Comparison of ENCODE assay signal across 13 mouse cellular contexts in the genomic region with DNA sequence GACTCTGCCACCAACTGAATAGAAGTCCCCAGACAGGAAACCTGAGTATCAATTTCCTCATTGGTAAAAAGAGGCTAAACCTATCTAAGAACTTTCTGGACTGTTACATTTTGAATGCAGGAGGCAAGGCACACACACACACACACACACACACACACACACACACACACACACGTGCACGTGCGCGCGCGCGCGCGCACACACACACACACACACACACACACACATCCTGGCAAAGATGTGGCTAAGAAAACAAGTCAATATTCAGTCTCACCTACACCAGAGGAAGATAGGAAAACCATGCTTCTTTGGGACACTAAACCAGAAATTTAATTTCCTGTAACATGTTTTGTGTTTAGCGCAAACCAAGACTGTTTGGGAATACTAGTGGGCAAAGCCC. TPM values are rescaled to one million over a fixed set of nuclear protein-coding genes. Genes with fewer than 3 reads are reported as not detected.
DNase-seq lines count a peak whose midpoint lies in the region; ATAC-seq lines count a peak whose summit lies in the region.
"Had no signal": no experiment of that assay in that cellular context is flagged by ENCODE, and none has a peak within 500 bp of the region (broad histone marks: within the 10 kb centered on the region; RNA-seq: fewer than 3 reads in every experiment).

No protein-coding gene starts in this region.

- no peak for DNase-seq in heart, adult 9 months (ENCODE audit: low spot score in 2 of 2)
- DNase-seq in liver: no peak
- DNase-seq in induced T-regulatory cell, adult 2 months (ENCODE audit: low read depth): peak; percentile 63
- DNase-seq in naive thymus-derived CD4-positive, alpha-beta T cell, adult 2 months (ENCODE audit: low read depth): peak; percentile 79
- DNase-seq in frontal cortex, postnatal 36 days (ENCODE audit: low spot score in 2 of 2): no peak
- DNase-seq in retina, embryonic 14.5 days (ENCODE audit: low spot score): no peak
- DNase-seq: adrenal gland, postnatal 25 days; cerebellum, adult 11 months; gastrocnemius, postnatal 14 days; kidney, postnatal 25 days; right cerebral cortex, postnatal 14 days had no signal

- no peak overlapping the region for H3K27ac ChIP-seq in heart, embryonic 11.5 days (ENCODE audit: low read depth, low read length)
- no peak overlapping the region for H3K27ac ChIP-seq in liver, embryonic 12.5 days

- peaks cover 13% of the 10 kb centered on the region for H3K4me1 ChIP-seq in heart, embryonic 11.5 days (ENCODE audit: control insufficient read depth, insufficient read depth, low read length)
- H3K4me1 ChIP-seq in liver, embryonic 12.5 days: peaks cover 56% of the 10 kb centered on the region

- ATAC-seq in heart, embryonic 11.5 days (replicated peaks; ENCODE audit: insufficient number of reproducible peaks, low FRiP score, low TSS enrichment): no peak
- no peak for ATAC-seq in liver, embryonic 12.5 days

- H3K27me3 ChIP-seq in heart, embryonic 11.5 days (ENCODE audit: control insufficient read depth, insufficient read depth, low read length): no peaks in the 10 kb centered on the region
- H3K27me3 ChIP-seq in liver, embryonic 12.5 days (replicated peaks): peaks cover 14% of the 10 kb centered on the region

- no peaks in the 10 kb centered on the region for H3K36me3 ChIP-seq in heart, embryonic 11.5 days (ENCODE audit: control insufficient read depth, insufficient read depth, low read length)
- peaks cover 13% of the 10 kb centered on the region for H3K36me3 ChIP-seq in liver, embryonic 12.5 days

- peak overlapping the region; percentile 84; the same call in 1 of the 2 replicates for H3K4me2 ChIP-seq in heart, embryonic 11.5 days
- peak overlapping the region; percentile 100; the same call in 1 of the 2 replicates for H3K4me2 ChIP-seq in liver, embryonic 12.5 days

- no peak overlapping the region for H3K9ac ChIP-seq in heart, embryonic 11.5 days (ENCODE audit: low read depth, low read length)
- no peak overlapping the region for H3K9ac ChIP-seq in liver, embryonic 12.5 days

- H3K4me3 ChIP-seq in heart, embryonic 11.5 days (ENCODE audit: low read depth, low read length): no peak overlapping the region
- no peak overlapping the region for H3K4me3 ChIP-seq in liver, embryonic 12.5 days

- WGBS in heart, embryonic 11.5 days (ENCODE audit: insufficient replicate concordance): 90% methylated on average over 10 of the region's 10 CpGs
- WGBS in liver, embryonic 12.5 days (ENCODE audit: insufficient replicate concordance): 89% methylated on average over 10 of the region's 10 CpGs

- no peaks in the 10 kb centered on the region for H3K9me3 ChIP-seq in heart, embryonic 11.5 days (replicated peaks; ENCODE audit: control insufficient read depth, low read length)
- no peaks in the 10 kb centered on the region for H3K9me3 ChIP-seq in liver, embryonic 12.5 days (replicated peaks)

RNA-seq across cellular contexts. Expression of a gene that starts 1.4 kb away (rescaled TPM):
- 13.9 and 14.7 TPM in 2 replicates for polyA plus RNA-seq in heart, embryonic 11.5 days (2014; fragmentation: Nextera tagmentation; extraction: Ambion mirVana)
- 9.5 and 9.9 TPM in 2 replicates for polyA plus RNA-seq in liver, embryonic 12.5 days (2016; fragmentation: Nextera tagmentation; extraction: Ambion mirVana)

RNA-seq across cellular contexts. Expression of a gene that starts 20.4 kb away (rescaled TPM):
- 11.1 and 12.0 TPM in 2 replicates for polyA plus RNA-seq in heart, embryonic 11.5 days (2014; fragmentation: Nextera tagmentation; extraction: Ambion mirVana)
- 7.1 and 8.4 TPM in 2 replicates for polyA plus RNA-seq in liver, embryonic 12.5 days (2016; fragmentation: Nextera tagmentation; extraction: Ambion mirVana)

Comparison
In these comparisons a context has a peak if more than half of its experiments do, and no peak if none do; other contexts are left out.
1. DNase-seq: peak in induced T-regulatory cell, adult 2 months (single experiment) and naive thymus-derived CD4-positive, alpha-beta T cell, adult 2 months (single experiment); none in heart, adult 9 months (0 of 2), liver (single experiment), frontal cortex, postnatal 36 days (0 of 2) and retina, embryonic 14.5 days (single experiment).